Comparison of ENCODE assay signal across 9 mouse cellular contexts in the genomic region with DNA sequence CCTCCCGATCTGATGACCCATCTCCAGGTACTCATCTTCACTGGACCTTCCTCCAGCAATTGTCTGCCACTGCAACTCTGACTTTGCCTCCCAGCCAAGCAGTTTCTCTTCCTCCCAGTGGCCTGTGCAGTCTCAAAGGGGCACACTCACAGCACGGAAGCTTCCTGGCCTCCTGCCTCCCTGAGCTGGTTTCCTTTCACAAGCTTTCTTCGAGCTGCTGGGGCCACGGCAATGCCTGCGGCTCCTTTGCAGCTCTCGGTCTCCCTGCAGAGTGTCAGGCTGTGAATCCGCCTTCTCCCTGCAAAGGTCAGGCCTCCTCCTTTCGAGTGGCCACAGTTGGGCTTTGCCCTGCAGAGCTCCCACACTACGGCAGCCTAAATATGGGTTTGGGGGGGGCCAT.
DNase-seq lines count a peak whose midpoint lies in the region; ATAC-seq and TF ChIP-seq lines count a peak whose summit lies in the region.
"Had no signal": no experiment of that assay in that cellular context is flagged by ENCODE, and none has a peak within 500 bp of the region (broad histone marks: within the 10 kb centered on the region; RNA-seq: fewer than 3 reads in every experiment).

No protein-coding gene starts in this region.

- 4% methylated on average over 9 of the region's 9 CpGs for WGBS in hindbrain, embryonic 10.5 days
- 10% methylated on average over 9 of the region's 9 CpGs for WGBS in hindbrain, embryonic 12.5 days
- WGBS in embryonic facial prominence, embryonic 15.5 days = 24% methylated on average over 9 of the region's 9 CpGs
- 3% methylated on average over 6 of the region's 9 CpGs for WGBS in macrophage (ENCODE audit: missing documents)

- H3K27ac ChIP-seq in hindbrain, embryonic 10.5 days = peak overlapping the region; percentile 77; the same call in 1 of the 2 replicates
- no peak overlapping the region for H3K27ac ChIP-seq in hindbrain, embryonic 12.5 days
- H3K27ac ChIP-seq in embryonic facial prominence, embryonic 15.5 days (replicated peaks) = peak overlapping the region; percentile 28; the same call in 1 of the 2 replicates
- H3K27ac ChIP-seq in macrophage = 0 out of 2 replicates have a peak overlapping the region, but pooled peaks have one; percentile 12

- TF ChIP-seq CTCF in G1E (IDR thresholded peaks at IDR 0.05; ENCODE audit: low read depth, low read length) = no peak

- H3K79me2 ChIP-seq in macrophage (ENCODE audit: inconsistent target) = no peaks in the 10 kb centered on the region

- H3K9me3 ChIP-seq in hindbrain, embryonic 10.5 days = no peaks in the 10 kb centered on the region
- H3K9me3 ChIP-seq in hindbrain, embryonic 12.5 days (replicated peaks) = no peaks in the 10 kb centered on the region
- H3K9me3 ChIP-seq in G1E (replicated peaks) = no peaks in the 10 kb centered on the region
- H3K9me3 ChIP-seq in embryonic facial prominence, embryonic 15.5 days (replicated peaks) = no peaks in the 10 kb centered on the region

- H3K9ac ChIP-seq in hindbrain, embryonic 12.5 days = no peak overlapping the region
- no peak overlapping the region for H3K9ac ChIP-seq in embryonic facial prominence, embryonic 15.5 days

- H3K4me1 ChIP-seq in hindbrain, embryonic 10.5 days (replicated peaks) = peaks cover 94% of the 10 kb centered on the region
- H3K4me1 ChIP-seq in hindbrain, embryonic 12.5 days = peaks cover 67% of the 10 kb centered on the region
- H3K4me1 ChIP-seq in G1E (ENCODE audit: insufficient read depth, low read depth, low read length) = peaks cover 67% of the 10 kb centered on the region
- H3K4me1 ChIP-seq in embryonic facial prominence, embryonic 15.5 days = peaks cover 56% of the 10 kb centered on the region

- no peak for DNase-seq in hindbrain, embryonic 10.5 days (ENCODE audit: low spot score)
- DNase-seq in G1E (ENCODE audit: low spot score) = no peak
- no peak for DNase-seq in frontal cortex, postnatal 36 days (ENCODE audit: low spot score in 2 of 2)
- no peak for DNase-seq in adrenal gland, postnatal 4 days (ENCODE audit: low spot score in 2 of 2)
- no peak for DNase-seq in kidney, postnatal 25 days
- DNase-seq: kidney, postnatal 14 days had no signal

- H3K4me2 ChIP-seq in hindbrain, embryonic 12.5 days (replicated peaks) = no peak overlapping the region
- H3K4me2 ChIP-seq in embryonic facial prominence, embryonic 15.5 days (replicated peaks) = no peak overlapping the region

- no peak for ATAC-seq in hindbrain, embryonic 12.5 days (ENCODE audit: low FRiP score)
- no peak for ATAC-seq in G1E (ENCODE audit: extremely low read depth, insufficient number of reproducible peaks, low FRiP score, poor library complexity, severe bottlenecking)
- ATAC-seq in embryonic facial prominence, embryonic 15.5 days (ENCODE audit: insufficient number of reproducible peaks, low FRiP score, low TSS enrichment, low read depth) = no peak

- peaks cover 99% of the 10 kb centered on the region for H3K27me3 ChIP-seq in hindbrain, embryonic 10.5 days (ENCODE audit: insufficient read depth, poor library complexity, severe bottlenecking)
- peaks cover 94% of the 10 kb centered on the region for H3K27me3 ChIP-seq in hindbrain, embryonic 12.5 days
- H3K27me3 ChIP-seq in G1E (ENCODE audit: insufficient read depth, low read length) = no peaks in the 10 kb centered on the region
- H3K27me3 ChIP-seq in embryonic facial prominence, embryonic 15.5 days = peaks cover 81% of the 10 kb centered on the region

- peak overlapping the region; percentile 18; the same call in 1 of the 2 replicates for H3K4me3 ChIP-seq in hindbrain, embryonic 10.5 days
- no peak overlapping the region for H3K4me3 ChIP-seq in hindbrain, embryonic 12.5 days
- peak overlapping the region; percentile 65; the same call in 1 of the 2 replicates for H3K4me3 ChIP-seq in G1E (ENCODE audit: low read depth, low read length)
- H3K4me3 ChIP-seq in embryonic facial prominence, embryonic 15.5 days (replicated peaks) = no peak overlapping the region
- no peak overlapping the region for H3K4me3 ChIP-seq in macrophage (ENCODE audit: inconsistent target)

- no peaks in the 10 kb centered on the region for H3K36me3 ChIP-seq in hindbrain, embryonic 10.5 days
- no peaks in the 10 kb centered on the region for H3K36me3 ChIP-seq in hindbrain, embryonic 12.5 days
- H3K36me3 ChIP-seq in G1E (replicated peaks) (no peaks in the 10 kb centered on the region), macrophage (ENCODE audit: inconsistent target) (no peaks in the 10 kb centered on the region)
- no peaks in the 10 kb centered on the region for H3K36me3 ChIP-seq in embryonic facial prominence, embryonic 15.5 days

Comparison
In these comparisons a context has a peak if more than half of its experiments do, and no peak if none do; other contexts are left out.
1. H3K4me3 ChIP-seq: peak in hindbrain, embryonic 10.5 days (single experiment) and G1E (single experiment); none in hindbrain, embryonic 12.5 days (single experiment), embryonic facial prominence, embryonic 15.5 days (single experiment) and macrophage (single experiment).